Mouse (Mus musculus): Measurements from ENCODE around the gene Mthfd1l. TPM values are rescaled to one million over a fixed set of nuclear protein-coding genes. Genes with fewer than 3 reads are reported as not detected.

The Mthfd1l gene
- polyA plus RNA-seq, 1 experiment, result 5.8 TPM

DNA sequence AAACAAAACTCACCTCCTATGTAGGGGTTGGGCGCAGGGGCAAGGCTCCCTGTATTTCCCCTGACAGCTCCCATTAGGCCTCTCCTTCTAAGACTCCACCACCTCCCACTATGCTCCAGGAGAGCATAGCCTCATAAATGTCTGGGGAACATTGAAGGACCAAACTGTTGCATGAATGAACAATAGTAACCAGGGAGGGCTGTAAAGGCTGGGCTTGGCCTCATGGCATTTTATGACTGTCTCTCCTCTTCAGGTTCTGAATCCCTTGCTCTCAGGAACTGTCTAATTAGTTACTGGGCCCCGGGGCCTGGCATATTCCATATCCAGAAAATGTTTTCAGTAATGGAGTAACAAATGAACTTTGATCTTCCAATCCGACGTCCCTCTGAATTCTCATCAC, 112.0 kb downstream of the Mthfd1l start:
- H3K4me1 ChIP-seq (ENCODE audit: control insufficient read depth, insufficient read depth, insufficient read length), result peaks cover 4% of the 10 kb centered on the region; the same call in 1 of the 2 replicates
- no peaks in the 10 kb centered on the region for H3K27me3 ChIP-seq (ENCODE audit: control insufficient read depth, insufficient read depth, low read length)
- H3K27ac ChIP-seq (ENCODE audit: insufficient read depth, low read length), result no peak overlapping the region
- no peak for DNase-seq (ENCODE audit: low read depth in 1 of 2, low spot score in 2 of 2)
- WGBS, result 93% methylated on average over 4 of the region's 4 CpGs
- peaks cover 2% of the 10 kb centered on the region; the same call in 1 of the 2 replicates for H3K36me3 ChIP-seq (ENCODE audit: control insufficient read depth, insufficient read depth, low read length)
- H3K4me3 ChIP-seq (ENCODE audit: extremely low read depth, insufficient read depth, insufficient read length), result no peak overlapping the region
- TF ChIP-seq CTCF (IDR thresholded peaks at IDR 0.05; ENCODE audit: extremely low read depth, insufficient read depth, insufficient read length, insufficient replicate concordance) (no peak), POLR2A (IDR thresholded peaks at IDR 0.05; ENCODE audit: low read depth, low read length) (no peak)

DNA sequence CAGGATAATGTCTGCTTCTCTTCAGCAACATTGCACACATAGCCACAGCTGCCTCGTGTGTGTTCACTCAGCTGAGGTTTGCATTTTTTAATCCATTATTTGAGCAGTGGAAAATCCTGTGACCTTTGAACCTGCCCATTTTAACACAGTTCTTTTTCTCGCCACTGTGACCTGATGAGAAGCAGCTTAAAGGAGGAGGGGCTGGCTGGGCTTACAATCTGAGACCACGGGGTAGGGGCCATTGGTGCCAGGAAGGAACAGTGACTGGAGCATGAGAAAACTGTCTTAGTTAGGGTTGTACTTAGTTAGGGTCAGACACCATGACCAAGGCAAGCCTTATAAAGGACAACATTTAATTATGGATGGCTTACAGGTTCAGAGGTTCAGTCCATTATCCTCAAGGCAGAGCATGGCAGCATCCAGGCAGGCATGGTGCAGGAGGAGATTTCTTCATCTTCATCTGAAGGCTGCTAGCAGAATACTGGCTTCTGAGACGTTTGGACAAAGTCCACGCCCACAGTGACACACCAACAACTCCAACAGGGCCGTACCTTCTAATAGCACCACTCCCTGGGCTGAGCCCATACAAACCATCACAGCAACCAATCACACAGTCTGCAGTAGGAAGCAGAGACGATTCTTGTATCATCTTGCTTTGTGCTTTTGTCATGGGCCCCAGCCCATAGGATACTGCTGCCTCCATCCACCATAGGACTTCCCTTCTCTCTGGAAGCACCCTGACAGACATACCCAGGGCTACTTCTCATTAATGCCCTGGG, 112.6 kb downstream of the Mthfd1l start:
- no peak for DNase-seq (ENCODE audit: low read depth in 1 of 2, low spot score in 2 of 2)
- TF ChIP-seq POLR2A (IDR thresholded peaks at IDR 0.05; ENCODE audit: low read depth, low read length), result no peak
- no peak for TF ChIP-seq CTCF (IDR thresholded peaks at IDR 0.05; ENCODE audit: extremely low read depth, insufficient read depth, insufficient read length, insufficient replicate concordance)
- Histone ChIP-seq H3K27ac (ENCODE audit: insufficient read depth, low read length) (no peak overlapping the region), H3K36me3 (ENCODE audit: control insufficient read depth, insufficient read depth, low read length) (peaks cover 2% of the 10 kb centered on the region; the same call in 1 of the 2 replicates), H3K27me3 (ENCODE audit: control insufficient read depth, insufficient read depth, low read length) (no peaks in the 10 kb centered on the region), H3K4me3 (ENCODE audit: extremely low read depth, insufficient read depth, insufficient read length) (no peak overlapping the region), H3K4me1 (ENCODE audit: control insufficient read depth, insufficient read depth, insufficient read length) (no peaks in the 10 kb centered on the region; the same call in 1 of the 2 replicates)
- 78% methylated on average over 7 of the region's 7 CpGs for WGBS

- no peaks in the 10 kb centered on the region for H3K27me3 ChIP-seq (ENCODE audit: control insufficient read depth, insufficient read depth, low read length)
Measured at GRCm38 (mm10) chr10:4087563-4087962, 114.6 kb downstream of the Mthfd1l start.

DNA sequence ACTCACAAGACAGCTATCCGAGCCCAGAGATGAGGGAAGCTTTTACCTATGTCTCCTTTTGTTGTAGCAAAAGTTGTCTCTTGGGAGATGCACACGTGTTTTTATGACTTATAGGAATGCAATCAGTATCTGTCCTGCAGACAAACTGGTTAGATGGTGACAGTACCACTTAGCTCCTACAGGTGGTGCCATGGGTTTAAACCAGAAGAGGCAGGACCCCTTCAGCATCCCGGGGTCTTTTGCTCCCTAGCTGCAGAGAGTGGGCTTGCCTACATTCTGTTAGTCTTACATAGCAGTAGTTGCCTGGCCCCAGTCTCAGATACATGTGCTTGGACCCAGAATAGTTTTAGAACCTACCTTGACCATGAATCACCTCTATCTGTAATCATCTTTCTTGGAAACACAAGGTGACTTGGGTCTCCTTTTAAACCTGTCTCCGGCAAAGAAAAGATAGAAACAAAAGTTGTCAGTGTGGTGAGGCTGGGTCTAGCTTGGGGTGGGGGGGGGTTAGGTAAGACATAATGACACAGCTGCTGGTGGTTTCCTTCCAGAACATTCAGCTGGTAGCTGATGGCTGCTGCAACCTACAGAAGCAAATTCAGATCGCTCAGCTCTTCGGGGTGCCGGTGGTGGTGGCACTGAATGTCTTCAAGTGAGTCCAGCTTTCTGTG, 116.0 kb downstream of the Mthfd1l start:
- H3K27me3 ChIP-seq (ENCODE audit: control insufficient read depth, insufficient read depth, low read length), result no peaks in the 10 kb centered on the region
- 66% methylated on average over 7 of the region's 7 CpGs for WGBS
- no peak overlapping the region for H3K4me3 ChIP-seq (ENCODE audit: extremely low read depth, insufficient read depth, insufficient read length)
- H3K27ac ChIP-seq (ENCODE audit: insufficient read depth, low read length), result no peak overlapping the region
- no peak for DNase-seq (ENCODE audit: low read depth in 1 of 2, low spot score in 2 of 2)
- H3K36me3 ChIP-seq (ENCODE audit: control insufficient read depth, insufficient read depth, low read length), result peaks cover 4% of the 10 kb centered on the region; the same call in 1 of the 2 replicates
- no peaks in the 10 kb centered on the region for H3K4me1 ChIP-seq (ENCODE audit: control insufficient read depth, insufficient read depth, insufficient read length)
- no peak for TF ChIP-seq POLR2A (IDR thresholded peaks at IDR 0.05; ENCODE audit: low read depth, low read length)
- peak; percentile 18; the same call in 1 of the 2 replicates for TF ChIP-seq CTCF (IDR thresholded peaks at IDR 0.05; ENCODE audit: extremely low read depth, insufficient read depth, insufficient read length, insufficient replicate concordance)

More at GRCm38 (mm10) chr10:4087563-4087962, 114.6 kb downstream of the Mthfd1l start:
- 97% methylated on average over 3 of the region's 3 CpGs for WGBS
- peaks cover 2% of the 10 kb centered on the region; the same call in 1 of the 2 replicates for H3K36me3 ChIP-seq (ENCODE audit: control insufficient read depth, insufficient read depth, low read length)
- no peak for DNase-seq (ENCODE audit: low read depth in 1 of 2, low spot score in 2 of 2)
- TF ChIP-seq CTCF (IDR thresholded peaks at IDR 0.05; ENCODE audit: extremely low read depth, insufficient read depth, insufficient read length, insufficient replicate concordance) (no peak), POLR2A (IDR thresholded peaks at IDR 0.05; ENCODE audit: low read depth, low read length) (no peak)
- no peaks in the 10 kb centered on the region for H3K4me1 ChIP-seq (ENCODE audit: control insufficient read depth, insufficient read depth, insufficient read length)
- no peak overlapping the region for H3K4me3 ChIP-seq (ENCODE audit: extremely low read depth, insufficient read depth, insufficient read length)
- H3K27ac ChIP-seq (ENCODE audit: insufficient read depth, low read length), result no peak overlapping the region

DNA sequence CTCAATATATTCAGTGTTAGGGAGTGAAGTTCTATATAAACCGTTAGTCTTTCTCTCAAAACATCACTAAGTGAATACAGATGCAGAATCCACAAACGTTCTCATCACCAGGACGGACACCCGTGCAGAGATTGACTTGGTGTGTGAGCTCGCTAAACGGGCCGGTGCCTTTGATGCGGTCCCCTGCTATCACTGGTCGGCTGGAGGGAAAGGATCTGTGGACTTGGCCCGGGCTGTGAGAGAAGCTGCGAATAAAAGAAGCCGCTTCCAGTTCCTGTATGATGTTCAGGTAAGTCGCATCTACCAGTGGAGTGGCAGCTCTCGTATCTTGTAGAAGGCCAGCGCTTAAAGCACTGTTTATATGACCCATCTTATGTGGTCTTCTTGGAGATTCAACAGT, 117.0 kb downstream of the Mthfd1l start:
- DNase-seq (ENCODE audit: low read depth in 1 of 2, low spot score in 2 of 2), result no peak
- no peak overlapping the region for H3K27ac ChIP-seq (ENCODE audit: insufficient read depth, low read length)
- 94% methylated on average over 15 of the region's 15 CpGs for WGBS
- H3K36me3 ChIP-seq (ENCODE audit: control insufficient read depth, insufficient read depth, low read length), result peaks cover 4% of the 10 kb centered on the region; the same call in 1 of the 2 replicates
- no peaks in the 10 kb centered on the region for H3K4me1 ChIP-seq (ENCODE audit: control insufficient read depth, insufficient read depth, insufficient read length)
- H3K4me3 ChIP-seq (ENCODE audit: extremely low read depth, insufficient read depth, insufficient read length), result no peak overlapping the region
- TF ChIP-seq POLR2A (IDR thresholded peaks at IDR 0.05; ENCODE audit: low read depth, low read length) (no peak), CTCF (IDR thresholded peaks at IDR 0.05; ENCODE audit: extremely low read depth, insufficient read depth, insufficient read length, insufficient replicate concordance) (no peak)
- H3K27me3 ChIP-seq (ENCODE audit: control insufficient read depth, insufficient read depth, low read length), result no peaks in the 10 kb centered on the region

GRCm38 (mm10) chr10:4092990-4093389, 120.1 kb downstream of the Mthfd1l start:
- 95% methylated on average over 8 of the region's 8 CpGs for WGBS
- no peak for DNase-seq (ENCODE audit: low read depth in 1 of 2, low spot score in 2 of 2)
- no peaks in the 10 kb centered on the region for H3K27me3 ChIP-seq (ENCODE audit: control insufficient read depth, insufficient read depth, low read length)
- no peak overlapping the region for H3K4me3 ChIP-seq (ENCODE audit: extremely low read depth, insufficient read depth, insufficient read length)
- H3K27ac ChIP-seq (ENCODE audit: insufficient read depth, low read length), result no peak overlapping the region
- no peaks in the 10 kb centered on the region for H3K4me1 ChIP-seq (ENCODE audit: control insufficient read depth, insufficient read depth, insufficient read length)
- H3K36me3 ChIP-seq (ENCODE audit: control insufficient read depth, insufficient read depth, low read length), result peaks cover 1% of the 10 kb centered on the region; the same call in 1 of the 2 replicates
- no peak for TF ChIP-seq CTCF (IDR thresholded peaks at IDR 0.05; ENCODE audit: extremely low read depth, insufficient read depth, insufficient read length, insufficient replicate concordance)
- no peak for TF ChIP-seq POLR2A (IDR thresholded peaks at IDR 0.05; ENCODE audit: low read depth, low read length)
